Mouse (Mus musculus) ovary, postnatal 10 days (tissue): ENCODE results near the gene Dnah10.

ENCODE experiments used
- DNase-seq: peaks from one replicate; pipeline ENCODE4 v3.0.0; 2022; ENCODE audit warnings: low spot score

The Dnah10 gene

GRCm38 (mm10) chr5:124812466-124812865, 87.6 kb downstream of the Dnah10 start:
- no peak for DNase-seq

- DNase-seq = no peak
Measured at GRCm38 (mm10) chr5:124814797-124815196, 89.9 kb downstream of the Dnah10 start.

DNA sequence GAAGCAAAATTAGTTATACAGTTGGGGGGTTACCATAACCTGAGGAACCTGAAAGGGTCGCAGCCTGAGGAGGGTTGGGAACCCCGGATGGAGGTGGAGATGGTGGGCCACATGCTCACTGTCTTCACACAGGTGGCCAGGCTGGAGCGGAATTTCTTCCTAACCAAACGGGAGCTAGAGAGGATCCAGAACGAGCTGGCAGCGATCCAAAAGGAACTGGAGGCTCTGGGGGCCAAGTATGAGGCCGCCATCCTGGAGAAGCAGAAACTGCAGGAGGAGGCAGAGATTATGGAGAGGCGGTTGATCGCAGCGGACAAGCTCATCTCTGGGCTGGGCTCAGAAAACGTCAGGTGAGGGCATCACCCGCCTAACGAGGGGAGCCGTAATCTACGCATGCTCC, 92.2 kb downstream of the Dnah10 start:
- no peak for DNase-seq

DNA sequence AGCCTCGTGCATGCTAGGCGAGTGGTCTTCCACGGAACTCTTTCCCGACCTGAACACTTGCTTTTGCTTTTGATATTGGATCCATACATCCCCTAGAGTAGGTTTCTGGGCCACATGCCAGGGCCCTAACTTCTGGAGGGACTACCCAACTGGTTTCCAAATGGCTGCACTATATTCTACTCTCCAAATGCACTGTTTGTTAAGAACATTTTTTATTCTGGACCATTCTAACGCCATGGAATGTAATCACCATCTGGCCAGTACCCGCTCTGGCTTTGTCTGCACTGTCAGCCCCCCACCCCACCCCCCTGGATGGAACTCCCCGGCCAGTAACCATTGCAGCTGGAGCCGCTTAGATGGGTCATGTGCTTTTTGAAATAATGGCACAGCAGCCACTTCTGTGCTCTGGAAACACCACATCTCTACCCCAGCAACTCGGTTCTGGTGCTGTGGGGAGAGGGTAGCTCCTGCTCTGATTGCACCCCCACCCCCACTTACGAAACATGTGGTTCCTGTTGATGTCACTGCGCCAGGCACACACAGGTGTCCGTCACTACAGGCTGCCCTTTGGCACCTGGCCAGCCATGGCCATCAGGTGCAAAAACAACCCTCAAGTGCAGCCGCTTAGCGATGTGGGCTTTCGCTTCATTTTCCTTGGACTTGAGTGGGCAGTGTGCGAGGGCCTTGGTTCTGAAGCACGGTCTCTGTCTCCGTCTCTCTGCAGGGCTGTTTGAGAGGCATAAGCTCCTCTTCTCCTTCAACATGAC, 97.4 kb downstream of the Dnah10 start:
- no peak for DNase-seq

DNA sequence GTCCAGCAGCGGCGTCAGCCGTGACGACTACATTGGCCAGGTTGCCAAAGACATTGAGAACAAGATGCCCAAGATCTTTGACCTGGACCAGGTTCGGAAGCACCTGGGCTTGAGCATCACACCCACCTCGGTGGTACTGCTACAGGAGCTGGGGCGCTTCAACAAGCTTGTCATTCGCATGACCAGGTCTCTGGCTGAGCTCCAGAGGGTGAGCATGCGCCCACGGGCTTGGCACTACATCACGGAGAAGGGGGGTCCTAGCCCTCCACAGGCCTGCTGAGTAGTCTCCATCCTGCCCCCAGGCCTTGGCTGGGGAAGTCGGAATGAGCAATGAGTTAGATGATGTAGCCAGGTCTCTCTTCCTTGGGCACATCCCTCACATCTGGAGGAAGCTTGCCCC, 105.4 kb downstream of the Dnah10 start:
- DNase-seq = no peak

GRCm38 (mm10) chr5:124835218-124835617, 110.3 kb downstream of the Dnah10 start:
- DNase-seq = no peak

DNA sequence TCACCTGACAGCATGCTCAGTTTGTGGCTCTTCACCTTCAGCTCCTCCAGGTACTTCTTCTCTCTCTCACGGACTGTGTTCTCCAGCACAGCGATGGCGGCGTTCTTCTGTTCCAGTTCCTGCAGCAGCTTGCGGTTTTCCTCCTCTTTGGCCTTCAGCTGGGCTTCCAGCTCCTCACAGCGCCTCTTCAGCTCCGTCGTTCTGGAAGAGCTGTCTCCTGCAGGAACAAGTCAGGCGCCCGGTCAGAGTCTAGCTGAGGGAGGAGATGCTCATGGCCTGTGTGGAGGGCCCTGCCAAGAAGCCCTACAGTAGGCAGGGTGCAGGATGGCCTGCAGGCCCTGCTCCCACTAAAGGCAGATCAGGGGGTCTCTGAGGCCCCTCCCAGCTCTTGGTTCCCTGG, 111.2 kb downstream of the Dnah10 start:
- DNase-seq = no peak

- no peak for DNase-seq
Measured at GRCm38 (mm10) chr5:124836621-124837020, 111.7 kb downstream of the Dnah10 start.

DNA sequence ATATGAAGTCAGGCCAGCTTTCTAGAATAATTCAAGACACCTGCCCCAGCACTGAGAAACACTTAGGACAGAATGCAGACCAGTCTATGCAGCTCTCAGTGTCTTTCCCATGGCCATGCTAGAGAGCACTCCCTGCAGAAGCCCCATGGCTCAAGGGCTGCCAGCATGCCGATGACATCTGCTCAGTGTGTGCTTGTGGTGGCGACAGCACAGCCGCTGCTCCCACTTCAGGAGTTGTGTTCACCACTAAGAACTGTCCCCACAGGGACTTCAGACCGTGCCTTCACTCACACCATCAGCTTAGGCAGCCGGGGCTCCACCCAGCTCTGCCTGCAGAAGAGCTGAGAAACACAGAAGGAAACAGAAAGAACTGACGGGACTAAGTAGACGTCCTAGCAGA, 115.3 kb downstream of the Dnah10 start:
- no peak for DNase-seq

DNA sequence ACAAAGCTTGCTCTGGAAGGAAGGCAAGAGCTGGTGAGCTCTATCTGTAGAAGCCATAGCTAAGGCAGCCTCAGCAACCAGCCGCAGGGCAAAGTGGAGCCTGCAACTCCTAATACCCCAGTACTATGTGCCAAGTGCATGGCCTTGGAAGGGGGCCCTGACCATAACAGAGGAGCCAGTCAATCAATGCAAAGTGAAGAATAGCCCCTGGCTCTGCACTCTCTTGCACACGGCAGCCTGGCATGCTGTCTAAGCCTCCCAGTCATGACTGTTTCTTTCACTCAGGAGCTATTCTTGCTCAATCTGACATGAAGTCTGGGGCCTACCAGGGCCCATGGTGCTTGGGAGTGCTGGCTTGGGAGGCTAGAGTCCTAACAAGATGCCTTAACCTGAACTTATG, 115.8 kb downstream of the Dnah10 start:
- DNase-seq = no peak

DNA sequence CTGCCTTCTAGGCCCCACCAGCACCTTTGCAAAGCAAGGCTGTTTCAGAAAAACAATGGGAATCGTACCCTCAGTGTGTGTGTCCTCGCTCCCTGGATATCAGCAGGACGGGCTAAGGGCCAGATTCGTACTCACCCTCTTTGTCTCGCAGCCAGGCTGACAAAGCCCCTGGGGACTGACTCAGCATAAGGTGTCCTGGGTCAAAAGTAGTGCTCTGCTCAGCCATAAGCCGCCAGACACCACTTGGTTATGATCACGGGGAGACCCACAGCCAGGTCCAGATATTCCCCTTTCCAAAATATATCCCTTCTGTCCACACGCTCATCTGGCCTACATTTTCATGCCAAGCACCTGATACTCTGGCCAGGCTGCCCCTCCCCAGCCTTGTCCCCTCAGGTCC, 118.5 kb downstream of the Dnah10 start:
- no peak for DNase-seq

GRCm38 (mm10) chr5:124844929-124845328, 120.0 kb downstream of the Dnah10 start:
- no peak for DNase-seq

DNA sequence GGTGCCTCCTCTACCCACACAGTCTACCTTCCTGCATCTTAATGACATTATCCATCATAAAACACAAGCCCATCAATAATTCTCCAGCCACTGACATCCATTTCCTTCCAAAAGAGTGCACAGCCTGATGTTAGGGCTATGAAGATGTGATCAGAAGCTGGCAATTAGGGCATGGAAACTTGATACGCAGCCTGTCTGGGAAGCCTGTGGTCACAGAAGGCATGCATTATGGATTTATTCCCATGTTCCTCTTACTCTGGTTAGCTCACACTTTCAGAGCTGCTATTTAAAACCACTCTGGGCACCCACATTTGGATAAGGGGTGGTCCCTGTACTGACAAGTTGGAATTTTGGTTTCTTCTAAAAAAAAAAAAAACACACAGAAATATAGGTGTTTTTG, 122.1 kb downstream of the Dnah10 start:
- no peak for DNase-seq

- DNase-seq = no peak
Measured at GRCm38 (mm10) chr5:124848994-124849393, 124.1 kb downstream of the Dnah10 start.

DNA sequence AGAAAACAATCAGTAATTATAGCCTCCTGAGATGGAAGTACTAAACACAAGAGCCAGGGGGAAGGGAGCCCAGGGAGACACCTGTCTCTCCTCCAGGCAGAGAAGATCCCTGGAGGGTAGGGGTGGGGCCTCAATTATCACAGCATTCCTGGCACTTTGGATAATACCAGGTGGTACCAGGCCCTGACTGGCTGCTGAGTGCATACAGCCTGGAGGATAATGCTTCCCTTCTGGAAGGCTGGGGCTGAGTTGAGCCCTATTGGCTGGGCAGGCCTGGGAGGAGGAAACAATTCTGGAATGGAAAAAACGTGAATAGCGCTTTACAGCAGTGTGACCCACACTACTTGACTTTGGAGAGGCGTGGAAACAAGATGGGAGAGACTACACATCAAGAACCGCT, 126.7 kb downstream of the Dnah10 start:
- DNase-seq = no peak

DNA sequence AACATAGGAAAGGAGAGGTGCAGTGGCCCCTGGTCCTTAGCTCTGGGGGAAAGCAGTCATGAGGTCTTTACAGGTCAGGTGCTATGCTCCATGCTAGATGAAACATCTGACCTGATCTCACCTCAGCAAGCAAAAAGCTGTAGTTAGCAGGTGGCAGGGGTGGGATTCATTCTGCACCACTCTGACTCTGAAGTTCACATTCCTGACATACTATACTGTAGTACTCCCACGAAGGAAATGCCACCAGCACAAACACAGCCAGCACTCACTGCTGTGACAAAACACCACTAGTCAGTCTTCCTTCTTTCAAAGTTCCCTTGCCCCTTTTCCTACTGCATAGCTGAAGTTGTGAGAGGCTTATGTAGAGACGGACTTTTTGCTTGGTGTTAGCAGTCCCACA, 127.4 kb downstream of the Dnah10 start:
- no peak for DNase-seq

DNA sequence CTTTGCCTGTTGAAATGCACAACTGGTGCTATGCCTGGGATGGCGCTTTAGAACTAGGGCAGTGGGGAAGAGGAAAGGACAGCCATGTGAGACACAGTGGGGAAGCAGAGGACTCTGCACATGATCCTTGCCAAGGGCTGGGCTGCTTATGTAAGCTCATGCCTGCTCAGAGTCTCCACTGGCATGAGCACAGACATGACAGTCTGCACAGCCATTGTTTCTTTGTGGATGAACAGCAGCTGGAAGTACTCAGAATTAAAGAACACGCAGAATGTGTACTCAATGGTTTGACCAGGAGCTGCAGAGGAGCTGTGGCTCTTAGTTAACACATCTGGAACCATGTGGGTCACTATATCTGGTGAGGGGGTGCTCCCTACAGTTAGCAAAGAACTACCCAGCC, 128.2 kb downstream of the Dnah10 start:
- DNase-seq = no peak

- DNase-seq = no peak
Measured at GRCm38 (mm10) chr5:124854202-124854601, 129.3 kb downstream of the Dnah10 start.

DNA sequence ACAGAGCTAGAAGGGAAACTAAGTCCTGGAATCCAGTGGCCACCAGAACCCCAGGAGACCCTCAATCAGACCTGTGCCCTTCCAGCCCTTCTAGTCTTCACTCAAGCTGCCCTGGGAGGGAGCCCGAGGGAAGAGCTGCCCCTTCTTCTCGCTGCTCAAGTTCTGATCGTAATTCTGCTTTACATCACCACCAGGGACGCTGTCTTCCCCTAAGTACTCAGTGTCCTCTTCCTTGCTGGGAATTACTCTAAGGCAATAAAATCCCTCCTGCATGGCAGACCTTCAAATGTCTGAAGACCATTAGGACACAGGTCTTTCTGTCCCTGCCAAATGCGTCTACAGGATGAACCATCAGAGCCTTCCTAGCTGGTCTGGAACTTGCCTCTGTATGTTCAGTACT, 135.1 kb downstream of the Dnah10 start:
- DNase-seq = no peak

DNA sequence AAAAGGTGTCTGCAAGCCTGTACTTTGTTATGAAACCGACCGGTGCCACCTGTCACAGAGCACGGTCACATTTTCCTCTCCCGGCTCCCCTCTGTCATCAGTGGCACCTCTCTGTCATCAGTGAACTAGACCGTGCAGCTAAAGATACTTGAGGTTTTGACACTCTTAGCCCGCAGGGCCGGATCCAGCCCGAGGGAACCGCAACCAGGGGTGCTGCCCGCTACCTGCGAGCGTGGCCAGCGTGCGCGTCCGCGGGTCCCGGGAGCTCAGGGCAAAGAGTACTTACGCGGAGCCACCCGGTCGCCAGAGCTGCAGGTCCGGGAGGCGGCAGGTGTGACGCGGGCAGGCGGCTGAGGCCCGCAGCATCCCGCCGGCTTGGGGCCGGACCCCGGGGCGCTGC, 136.6 kb downstream of the Dnah10 start:
- no peak for DNase-seq

- peak; percentile 81 for DNase-seq
Measured at GRCm38 (mm10) chr5:124862013-124862866, 137.4 kb downstream of the Dnah10 start, which contains the start of the genes Ccdc92 and Zfp664. Gene Ccdc92 (minus strand): TSS chr5:124862424. Gene Zfp664 (plus strand): TSS chr5:124862691.

- peak; percentile 60 for DNase-seq
Measured at GRCm38 (mm10) chr5:124862871-124863741, 138.2 kb downstream of the Dnah10 start.
